Mouse (Mus musculus): ENCODE measurements around the gene Me1.

Gene Me1

GRCm38 (mm10) chr9:86695818-86696261, at the start of gene Me1:
Gene Me1, minus strand, starts transcription at chr9:86695953.
- DNase-seq (ENCODE audit: low read depth, low spot score) = no peak

- DNase-seq (ENCODE audit: low read depth, low spot score) = no peak
Observed at GRCm38 (mm10) chr9:86744041-86744440, 48.3 kb upstream of the Me1 start.

- no peak for DNase-seq (ENCODE audit: low read depth, low spot score)
Observed at GRCm38 (mm10) chr9:86742959-86743911, 47.5 kb upstream of the Me1 start, which contains the start of gene Prss35. Gene Prss35, plus strand, starts transcription at chr9:86743649.

GRCm38 (mm10) chr9:86739971-86740370, 44.2 kb upstream of the Me1 start:
- no peak for DNase-seq (ENCODE audit: low read depth, low spot score)

- DNase-seq (ENCODE audit: low read depth, low spot score) = no peak
Observed at GRCm38 (mm10) chr9:86738801-86739200, 43.0 kb upstream of the Me1 start.

- DNase-seq (ENCODE audit: low read depth, low spot score) = no peak
Observed at GRCm38 (mm10) chr9:86738067-86738466, 42.3 kb upstream of the Me1 start.

GRCm38 (mm10) chr9:86736991-86737390, 41.2 kb upstream of the Me1 start:
- DNase-seq (ENCODE audit: low read depth, low spot score) = no peak

GRCm38 (mm10) chr9:86734795-86735194, 39.0 kb upstream of the Me1 start:
- no peak for DNase-seq (ENCODE audit: low read depth, low spot score)

- DNase-seq (ENCODE audit: low read depth, low spot score) = no peak
Observed at GRCm38 (mm10) chr9:86734357-86734756, 38.6 kb upstream of the Me1 start.

- no peak for DNase-seq (ENCODE audit: low read depth, low spot score)
Observed at GRCm38 (mm10) chr9:86729811-86730210, 34.1 kb upstream of the Me1 start.

GRCm38 (mm10) chr9:86729084-86729483, 33.3 kb upstream of the Me1 start:
- DNase-seq (ENCODE audit: low read depth, low spot score) = no peak

- no peak for DNase-seq (ENCODE audit: low read depth, low spot score)
Observed at GRCm38 (mm10) chr9:86728214-86728814, 32.6 kb upstream of the Me1 start.

GRCm38 (mm10) chr9:86726381-86726720, 30.6 kb upstream of the Me1 start:
- DNase-seq (ENCODE audit: low read depth, low spot score) = no peak

GRCm38 (mm10) chr9:86725604-86726380, 30.0 kb upstream of the Me1 start:
- DNase-seq (ENCODE audit: low read depth, low spot score) = no peak

GRCm38 (mm10) chr9:86725066-86725465, 29.3 kb upstream of the Me1 start:
- DNase-seq (ENCODE audit: low read depth, low spot score) = no peak

GRCm38 (mm10) chr9:86720794-86721193, 25.0 kb upstream of the Me1 start:
- no peak for DNase-seq (ENCODE audit: low read depth, low spot score)

GRCm38 (mm10) chr9:86720227-86720626, 24.5 kb upstream of the Me1 start:
- DNase-seq (ENCODE audit: low read depth, low spot score) = no peak

GRCm38 (mm10) chr9:86717119-86717518, 21.4 kb upstream of the Me1 start:
- DNase-seq (ENCODE audit: low read depth, low spot score) = no peak

GRCm38 (mm10) chr9:86716540-86716939, 20.8 kb upstream of the Me1 start:
- no peak for DNase-seq (ENCODE audit: low read depth, low spot score)

- DNase-seq (ENCODE audit: low read depth, low spot score) = no peak
Observed at GRCm38 (mm10) chr9:86714089-86714488, 18.3 kb upstream of the Me1 start.

- DNase-seq (ENCODE audit: low read depth, low spot score) = no peak
Observed at GRCm38 (mm10) chr9:86712648-86713047, 16.9 kb upstream of the Me1 start.

- no peak for DNase-seq (ENCODE audit: low read depth, low spot score)
Observed at GRCm38 (mm10) chr9:86710091-86710634, 14.4 kb upstream of the Me1 start.

Measured in WW6 (cell line).